Mouse (Mus musculus) kidney, adult 2 months (tissue): ENCODE measurements around the gene Ccn5. TPM values are rescaled to one million over a fixed set of nuclear protein-coding genes. Genes with fewer than 3 reads are reported as not detected.

Source experiments
- DNase-seq: peaks from one replicate; pipeline ENCODE4 v3.0.0; 2021
- H3K27ac ChIP-seq: fragments of 200-500 bp; 2 replicates; pipeline ENCODE4 v1.5.1; 2012; ENCODE audit warnings: low read depth, low read length, control low read depth, inconsistent platforms; ENCODE audit not compliant: insufficient read depth
- H3K27me3 ChIP-seq: fragments of 200-500 bp; replicated peaks from 2 replicates; pipeline ENCODE4 v1.6.1; 2012; ENCODE audit warnings: mild to moderate bottlenecking, moderate library complexity, low read length, inconsistent platforms; ENCODE audit not compliant: control insufficient read depth, insufficient read depth
- H3K36me3 ChIP-seq: fragments of 200-500 bp; 2 replicates; pipeline ENCODE4 v1.6.1; 2012; ENCODE audit warnings: mild to moderate bottlenecking, moderate library complexity, low read length, inconsistent platforms; ENCODE audit not compliant: control insufficient read depth, insufficient read depth
- H3K4me1 ChIP-seq: fragments of 200-500 bp; 2 replicates; pipeline ENCODE4 v1.6.1; 2011; ENCODE audit warnings: low read length; ENCODE audit not compliant: control insufficient read depth, insufficient read depth
- H3K4me3 ChIP-seq: fragments of 200-500 bp; 2 replicates; pipeline ENCODE4 v1.5.1; 2011; ENCODE audit warnings: mild to moderate bottlenecking, low read depth, low read length, control low read depth; ENCODE audit not compliant: insufficient read depth
- CTCF ChIP-seq: fragments of 200-500 bp; conservative IDR thresholded peaks from 2 replicates; pipeline ENCODE4 v1.5.1; 2011; ENCODE audit warnings: low read depth, mild to moderate bottlenecking, control low read depth, low read length, moderate library complexity, mixed read lengths; ENCODE audit not compliant: insufficient read depth, insufficient read length
- POLR2A ChIP-seq: fragments of 200-500 bp; IDR thresholded peaks from one replicate; pipeline ENCODE4 v1.6.1; 2011; ENCODE audit warnings: low read depth, low read length, control low read depth
- WGBS: fragments of 180-500 bp; shearing (Covaris S2); methylation state at CpG from one replicate; pipeline ENCODE4 v1.1.7; 2018; 5-methylcytosine and 5-hydroxymethylcytosine counted together
- polyA plus RNA-seq: library from polyadenylated mRNA; depleted of rRNA; stranded (reverse); fragments of >200 nt; gene quantifications from 2 replicates; pipeline ENCODE4 v1.2.3, GENCODE M21; 2012

Gene Ccn5
- polyA plus RNA-seq, 1 experiment = 0.41 TPM

DNA sequence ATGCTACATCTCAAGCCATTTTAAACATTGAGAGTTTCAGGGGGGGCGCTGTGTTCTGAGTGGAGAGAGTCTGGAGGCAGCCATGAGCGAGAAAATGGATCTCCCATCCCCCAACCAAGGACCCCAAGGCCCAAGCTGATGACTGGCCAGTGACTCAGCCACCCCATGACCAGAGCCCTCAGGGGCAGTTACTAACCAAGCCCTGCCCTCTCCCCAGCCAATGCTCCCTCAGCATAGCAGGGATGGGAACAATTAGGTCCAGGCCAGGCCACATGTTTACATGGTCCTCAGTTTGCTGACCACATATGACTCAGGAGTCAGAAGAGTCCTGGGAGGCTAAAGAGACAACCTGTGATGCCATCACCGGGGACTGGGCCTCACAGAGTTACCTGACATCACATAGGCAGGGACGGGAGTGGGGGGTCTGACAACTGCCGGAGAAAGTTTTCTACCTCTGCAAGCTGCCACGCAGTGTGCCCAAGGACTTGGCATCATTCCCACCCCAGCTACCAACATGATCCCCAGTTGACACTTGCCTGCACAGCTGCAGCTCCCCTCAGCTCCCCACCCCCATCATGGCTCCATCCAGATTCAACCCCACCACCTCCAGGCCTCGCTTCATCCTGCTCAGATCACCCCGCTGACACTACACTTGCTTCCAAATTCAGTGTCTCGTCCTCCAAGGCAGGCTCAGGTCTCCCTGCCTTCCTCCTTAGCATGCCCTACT lies 5.8 kb upstream of the Ccn5 start:
- no peak for TF ChIP-seq CTCF
- TF ChIP-seq POLR2A = no peak
- DNase-seq = no peak
- H3K4me1 ChIP-seq = no peaks in the 10 kb centered on the region
- no peak overlapping the region for H3K4me3 ChIP-seq
- H3K27ac ChIP-seq = no peak overlapping the region
- H3K27me3 ChIP-seq = no peaks in the 10 kb centered on the region
- 88% methylated on average over 9 of the region's 9 CpGs for WGBS
- no peaks in the 10 kb centered on the region for H3K36me3 ChIP-seq

DNA sequence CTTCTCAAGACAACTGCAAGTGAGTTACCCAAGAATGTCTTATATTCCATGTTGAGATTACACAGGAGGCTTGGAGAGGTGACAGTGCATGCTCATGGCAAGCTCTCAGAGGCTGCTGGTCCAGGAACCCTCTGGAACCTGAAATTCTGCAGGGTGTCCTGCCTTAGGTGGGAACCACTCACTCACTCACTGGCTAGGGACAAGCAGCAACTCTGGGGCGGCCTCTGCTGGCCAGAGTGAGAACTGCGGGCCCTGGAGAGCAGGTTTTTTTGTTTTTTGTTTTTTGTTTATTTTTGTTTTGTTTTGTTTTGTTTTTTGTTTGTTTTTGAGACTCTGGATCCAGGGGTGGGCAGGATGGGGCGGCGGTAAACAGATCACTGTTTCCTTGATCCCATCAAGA lies 2.6 kb downstream of the Ccn5 start:
- Histone ChIP-seq H3K4me3 (no peak overlapping the region), H3K36me3 (no peaks in the 10 kb centered on the region), H3K27me3 (no peaks in the 10 kb centered on the region; the same call in 1 of the 2 replicates), H3K27ac (no peak overlapping the region), H3K4me1 (no peaks in the 10 kb centered on the region)
- 4% methylated on average over 4 of the region's 4 CpGs for WGBS
- peak; percentile 37 for DNase-seq
- no peak for TF ChIP-seq POLR2A
- TF ChIP-seq CTCF = peak; percentile 80

DNA sequence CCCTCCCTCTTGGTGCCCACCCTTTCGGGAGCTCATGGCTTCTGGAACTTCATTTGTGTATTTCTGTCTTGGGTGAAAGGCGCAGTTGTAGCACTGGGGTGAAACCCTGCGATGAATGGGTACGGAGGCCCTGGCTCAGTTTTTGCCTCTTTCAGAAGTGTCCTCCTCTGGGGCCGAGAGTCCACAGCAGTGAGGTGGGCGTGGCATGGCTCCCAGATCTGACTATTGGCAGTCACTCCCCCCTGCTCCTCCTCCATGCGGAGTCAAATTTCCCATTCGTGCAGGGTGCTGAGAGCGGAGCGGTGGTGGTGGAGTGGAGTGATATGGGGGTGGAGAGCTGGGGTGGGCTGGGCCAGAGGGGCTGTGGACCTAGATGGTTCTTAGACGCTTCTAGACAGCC lies 3.1 kb downstream of the Ccn5 start:
- Histone ChIP-seq H3K4me1 (no peaks in the 10 kb centered on the region), H3K27ac (no peak overlapping the region), H3K36me3 (no peaks in the 10 kb centered on the region), H3K4me3 (no peak overlapping the region), H3K27me3 (no peaks in the 10 kb centered on the region; the same call in 1 of the 2 replicates)
- WGBS = 24% methylated on average over 11 of the region's 11 CpGs
- peak; percentile 14 for DNase-seq
- TF ChIP-seq POLR2A (no peak), CTCF (no peak)

DNA sequence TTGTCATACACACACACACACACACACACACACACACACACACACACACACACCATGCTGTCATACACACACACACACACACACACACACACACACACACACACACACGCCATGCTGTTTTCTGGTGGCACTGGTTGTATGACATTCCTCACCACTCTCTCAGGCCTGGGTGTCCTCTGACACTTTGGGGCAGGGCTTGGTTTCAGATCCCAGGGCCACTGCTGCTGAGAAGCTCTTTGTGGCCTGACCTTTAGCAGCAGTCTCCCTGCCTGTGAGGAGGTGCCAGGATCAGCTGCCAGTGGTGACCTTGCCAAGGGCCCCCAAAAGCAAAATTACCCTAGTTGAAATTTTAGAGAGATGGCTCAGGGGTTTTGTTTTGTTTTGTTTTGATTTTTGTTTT lies 5.2 kb downstream of the Ccn5 start:
- Histone ChIP-seq H3K4me1 (no peaks in the 10 kb centered on the region), H3K27me3 (no peaks in the 10 kb centered on the region; the same call in 1 of the 2 replicates), H3K27ac (no peak overlapping the region), H3K4me3 (no peak overlapping the region), H3K36me3 (no peaks in the 10 kb centered on the region)
- WGBS = 71% methylated on average over 1 of the region's 1 CpGs
- no peak for DNase-seq
- TF ChIP-seq CTCF = no peak
- TF ChIP-seq POLR2A = no peak

DNA sequence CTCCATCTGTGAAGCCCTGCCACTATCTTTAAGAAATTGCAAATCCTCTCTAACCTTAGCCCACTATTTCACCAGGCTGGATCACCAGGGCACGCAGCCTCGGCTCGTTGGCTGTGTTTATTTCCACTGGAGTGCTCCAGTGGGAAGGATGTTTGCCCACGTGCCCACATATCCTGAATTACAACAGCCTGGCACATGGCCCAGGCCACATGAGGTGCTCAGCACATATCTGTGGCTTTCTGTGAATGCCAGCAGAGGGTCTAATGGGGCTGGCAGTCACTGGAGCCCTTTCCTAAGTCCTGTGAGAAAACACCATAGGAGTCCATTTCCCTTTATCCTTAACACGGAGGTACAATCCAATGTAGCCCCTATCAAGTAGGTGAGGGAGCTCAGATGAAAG lies 5.8 kb downstream of the Ccn5 start:
- H3K4me3 ChIP-seq = no peak overlapping the region
- no peaks in the 10 kb centered on the region for H3K4me1 ChIP-seq
- 37% methylated on average over 5 of the region's 5 CpGs for WGBS
- no peak for TF ChIP-seq CTCF
- TF ChIP-seq POLR2A = no peak
- no peak overlapping the region for H3K27ac ChIP-seq
- H3K36me3 ChIP-seq = no peaks in the 10 kb centered on the region
- DNase-seq = no peak
- no peaks in the 10 kb centered on the region; the same call in 1 of the 2 replicates for H3K27me3 ChIP-seq

DNA sequence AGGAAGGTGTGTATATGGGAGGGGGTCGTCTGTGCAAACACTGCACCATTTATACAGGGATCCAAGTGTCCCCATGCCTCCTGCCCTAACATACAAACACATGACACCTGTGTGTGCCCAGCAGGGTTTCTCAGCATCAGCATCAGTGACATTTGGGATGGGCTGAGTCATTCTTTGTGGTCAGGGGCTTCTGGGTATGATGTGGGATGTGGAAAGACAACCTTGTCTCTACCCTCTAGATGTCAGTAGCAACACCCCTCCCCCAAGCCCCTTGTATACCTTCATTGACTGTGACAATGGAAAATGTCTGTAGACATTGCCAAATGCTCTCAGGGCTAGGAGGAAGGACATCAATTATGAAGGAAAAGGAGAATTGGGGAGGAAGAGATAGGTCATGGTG lies 10.5 kb downstream of the Ccn5 start:
- no peaks in the 10 kb centered on the region for H3K4me1 ChIP-seq
- 69% methylated on average over 1 of the region's 1 CpGs for WGBS
- TF ChIP-seq CTCF (no peak), POLR2A (no peak)
- DNase-seq = no peak
- H3K27me3 ChIP-seq = no peaks in the 10 kb centered on the region; the same call in 1 of the 2 replicates
- no peak overlapping the region for H3K4me3 ChIP-seq
- H3K36me3 ChIP-seq = no peaks in the 10 kb centered on the region
- H3K27ac ChIP-seq = no peak overlapping the region

DNA sequence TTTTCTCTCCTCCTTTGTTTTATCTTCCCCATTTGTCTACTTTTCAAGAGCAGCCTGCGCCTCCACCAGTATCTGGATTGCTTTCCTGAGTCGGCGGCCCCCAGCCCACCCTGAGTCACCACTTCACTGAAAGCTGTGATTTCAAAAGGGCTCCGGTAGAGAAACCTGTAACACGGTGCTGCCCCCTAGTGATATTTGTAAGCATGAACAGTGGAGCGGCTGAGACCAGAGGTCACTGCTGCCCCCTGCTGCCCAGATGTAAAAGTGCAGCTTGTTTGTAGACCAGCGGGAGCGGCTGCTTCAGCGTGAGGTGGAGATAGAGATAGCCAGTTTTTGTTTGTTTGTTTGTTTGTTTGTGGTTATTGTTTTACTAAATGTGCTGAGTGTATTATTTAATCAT lies 17.4 kb downstream of the Ccn5 start:
- 25% methylated on average over 9 of the region's 9 CpGs for WGBS
- no peaks in the 10 kb centered on the region for H3K36me3 ChIP-seq
- H3K27me3 ChIP-seq = no peaks in the 10 kb centered on the region
- TF ChIP-seq CTCF (peak; percentile 99), POLR2A (no peak)
- no peaks in the 10 kb centered on the region for H3K4me1 ChIP-seq
- H3K4me3 ChIP-seq = no peak overlapping the region
- no peak overlapping the region for H3K27ac ChIP-seq
- peak; percentile 79 for DNase-seq
